Mouse (Mus musculus) embryonic fibroblast, embryonic 13.5 days (primary cell): ENCODE data around the gene Sim2.

Source experiments
- CTCF ChIP-seq: IDR thresholded peaks from 2 replicates; pipeline ENCODE4 v1.5.1; 2011; ENCODE audit warnings: mild to moderate bottlenecking, control low read depth, low read length, moderate library complexity, borderline replicate concordance; ENCODE audit not compliant: insufficient read depth
- POLR2A ChIP-seq: IDR thresholded peaks from 2 replicates; pipeline ENCODE4 v1.6.1; 2011; ENCODE audit warnings: low read depth, mild to moderate bottlenecking, control low read depth, low read length, moderate library complexity

- TF ChIP-seq POLR2A (no peak), CTCF (no peak)
Observed at GRCm38 (mm10) chr16:94095109-94095822, 10.5 kb downstream of the Sim2 start.
